Comparison of ENCODE assay signal across 8 mouse cellular contexts in the genomic region with DNA sequence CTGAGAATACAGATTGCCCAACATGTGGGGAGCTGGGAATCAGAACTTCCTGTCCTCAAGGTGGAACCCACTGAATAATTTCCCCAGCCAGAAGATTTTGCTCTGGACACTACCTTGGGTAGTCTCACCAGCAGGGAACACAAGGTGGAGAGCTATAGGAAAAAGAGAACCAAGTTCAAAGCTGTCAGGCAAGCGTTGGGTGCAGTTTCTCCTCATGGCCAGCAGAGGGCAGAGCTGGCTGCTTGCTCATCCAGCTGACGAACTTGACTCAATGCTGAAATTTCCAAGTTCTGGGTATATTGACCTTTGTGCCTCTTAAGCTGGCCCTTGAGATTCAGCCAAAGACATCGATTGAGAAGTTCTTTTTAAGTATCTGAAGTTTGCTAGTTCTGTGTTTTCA. TPM values are rescaled to one million over a fixed set of nuclear protein-coding genes. Genes with fewer than 3 reads are reported as not detected.
DNase-seq lines count a peak whose midpoint lies in the region; ATAC-seq and TF ChIP-seq lines count a peak whose summit lies in the region.
"Had no signal": no experiment of that assay in that cellular context is flagged by ENCODE, and none has a peak within 500 bp of the region (broad histone marks: within the 10 kb centered on the region; RNA-seq: fewer than 3 reads in every experiment).

No protein-coding gene starts in this region.

- no peak for TF ChIP-seq POLR2A in bone marrow, adult 2 months (IDR thresholded peaks at IDR 0.05; ENCODE audit: borderline replicate concordance, control insufficient read depth, low read depth, low read length)

- H3K27me3 ChIP-seq in G1E (ENCODE audit: insufficient read depth, low read length): no peaks in the 10 kb centered on the region
- H3K27me3 ChIP-seq in embryonic facial prominence, embryonic 14.5 days (replicated peaks; ENCODE audit: control insufficient read depth, insufficient read depth, low read length): peaks cover 13% of the 10 kb centered on the region

- no peak overlapping the region for H3K4me2 ChIP-seq in embryonic facial prominence, embryonic 14.5 days (ENCODE audit: low read depth, low read length)

- 5% methylated on average over 3 of the region's 3 CpGs for WGBS in bone marrow, adult 2 months
- WGBS in embryonic facial prominence, embryonic 14.5 days: 7% methylated on average over 3 of the region's 3 CpGs

- DNase-seq in left cerebral cortex, adult 18-20 months (ENCODE audit: low spot score in 2 of 2): peak; percentile 66 to 73
- no peak for DNase-seq in left cerebral cortex, adult 11 months (ENCODE audit: low spot score)
- no peak for DNase-seq in G1E (ENCODE audit: low spot score)
- peak; percentile 54 for DNase-seq in embryonic facial prominence, embryonic 14.5 days (ENCODE audit: low spot score)
- peak; percentile 50 to 62 for DNase-seq in left cerebral cortex, postnatal 36 days (ENCODE audit: low spot score in 2 of 2)
- peak; percentile 70 to 75 for DNase-seq in right cerebral cortex, adult 2 months (ENCODE audit: low spot score in 2 of 2)

- TF ChIP-seq CTCF in G1E (IDR thresholded peaks at IDR 0.05; ENCODE audit: low read depth, low read length): peak; percentile 24; the same call in 1 of the 2 replicates
- peak; percentile 85 for TF ChIP-seq CTCF in bone marrow, adult 2 months (IDR thresholded peaks at IDR 0.05; ENCODE audit: control insufficient read depth, insufficient read depth, low read length)

- no peaks in the 10 kb centered on the region for H3K4me1 ChIP-seq in G1E (ENCODE audit: insufficient read depth, low read depth, low read length)
- H3K4me1 ChIP-seq in bone marrow, adult 2 months (ENCODE audit: control insufficient read depth, insufficient read depth, low read length): no peaks in the 10 kb centered on the region
- H3K4me1 ChIP-seq in embryonic facial prominence, embryonic 14.5 days (ENCODE audit: control insufficient read depth, insufficient read depth, low read length): 0 out of 2 replicates have a peak, but pooled peaks cover 3% of the 10 kb centered on the region

- H3K27ac ChIP-seq in bone marrow, adult 2 months (ENCODE audit: control insufficient read depth, insufficient read depth, low read depth, low read length, poor library complexity): no peak overlapping the region
- no peak overlapping the region for H3K27ac ChIP-seq in embryonic facial prominence, embryonic 14.5 days (replicated peaks; ENCODE audit: low read depth, low read length)

- no peaks in the 10 kb centered on the region for H3K36me3 ChIP-seq in G1E (replicated peaks)
- H3K36me3 ChIP-seq in embryonic facial prominence, embryonic 14.5 days (ENCODE audit: control insufficient read depth, insufficient read depth, low read length): no peaks in the 10 kb centered on the region

- intact Hi-C loops in left cerebral cortex, postnatal 36 days (cut with DNase I): loop anchor here (1.0 to 2.0 kb wide), 2 partner anchors 127 to 201 kb away; no protein-coding TSS in a partner anchor

- no peak overlapping the region for H3K4me3 ChIP-seq in G1E (ENCODE audit: low read depth, low read length)
- H3K4me3 ChIP-seq in bone marrow, adult 2 months (replicated peaks; ENCODE audit: control insufficient read depth, low read depth, low read length): no peak overlapping the region
- H3K4me3 ChIP-seq in embryonic facial prominence, embryonic 14.5 days (ENCODE audit: low read depth, low read length): no peak overlapping the region
- H3K4me3 ChIP-seq: myocyte had no signal

- ATAC-seq in G1E (ENCODE audit: extremely low read depth, insufficient number of reproducible peaks, low FRiP score, poor library complexity, severe bottlenecking): no peak
- ATAC-seq in embryonic facial prominence, embryonic 14.5 days (ENCODE audit: low read depth): 0 out of 2 replicates have a peak, but pooled peaks have one; percentile 41

- peaks cover 78% of the 10 kb centered on the region for H3K9me3 ChIP-seq in G1E (replicated peaks)
- no peaks in the 10 kb centered on the region for H3K9me3 ChIP-seq in embryonic facial prominence, embryonic 14.5 days (ENCODE audit: control insufficient read depth, low read length)

- no peak overlapping the region for H3K9ac ChIP-seq in embryonic facial prominence, embryonic 14.5 days (ENCODE audit: low read depth, low read length)

RNA-seq across cellular contexts. Expression of gene Phactr3, which starts 18.7 kb away (rescaled TPM):
- total RNA-seq in left cerebral cortex, adult 18-20 months (2021): 100 to 1,000 TPM; 143 to 145 TPM
- not detected in 2 replicates for total RNA-seq in G1E (2014; fragmentation: Nextera tagmentation)
- total RNA-seq in G1E (2017): 0.05 TPM in 1 of 2 replicates, not detected in the other
- polyA plus RNA-seq in G1E (2012): not detected in 2 replicates
- polyA plus RNA-seq in bone marrow, adult 2 months (2011; ENCODE audit: insufficient read depth, insufficient read length, low replicate concordance, missing spikeins): not detected in 2 replicates
- polyA plus RNA-seq in embryonic facial prominence, embryonic 14.5 days (2014; fragmentation: Nextera tagmentation; extraction: Ambion mirVana): 1.8 and 2.1 TPM in 2 replicates
- total RNA-seq in left cerebral cortex, postnatal 36 days (2021): 100 to 1,000 TPM; 163 to 164 TPM
- polyA plus RNA-seq: myocyte had no signal

RNA-seq across cellular contexts. Expression of gene Zfp931, which starts 59.2 kb away (rescaled TPM):
- total RNA-seq in left cerebral cortex, adult 18-20 months (2021): 10 to 100 TPM; 24.6 to 28.5 TPM
- 2.7 and 3.2 TPM in 2 replicates for total RNA-seq in G1E (2014; fragmentation: Nextera tagmentation)
- total RNA-seq in G1E (2017): 3.4 and 3.8 TPM in 2 replicates
- 0.05 and 0.07 TPM in 2 replicates for polyA plus RNA-seq in G1E (2012)
- 1.6 TPM in 1 of 2 replicates, not detected in the other for polyA plus RNA-seq in bone marrow, adult 2 months (2011; ENCODE audit: insufficient read depth, insufficient read length, low replicate concordance, missing spikeins)
- 17.1 and 19.0 TPM in 2 replicates for polyA plus RNA-seq in embryonic facial prominence, embryonic 14.5 days (2014; fragmentation: Nextera tagmentation; extraction: Ambion mirVana)
- total RNA-seq in left cerebral cortex, postnatal 36 days (2021): 10 to 100 TPM; 18.6 to 24.1 TPM

Comparison
In these comparisons a context has a peak if more than half of its experiments do, and no peak if none do; other contexts are left out.
1. DNase-seq: peak in left cerebral cortex, adult 18-20 months (2 of 2), embryonic facial prominence, embryonic 14.5 days (single experiment), left cerebral cortex, postnatal 36 days (2 of 2) and right cerebral cortex, adult 2 months (2 of 2); none in left cerebral cortex, adult 11 months (single experiment) and G1E (single experiment).
2. RNA of gene Phactr3, which starts 18.7 kb away (total RNA-seq): 163 to 164 TPM in left cerebral cortex, postnatal 36 days and 143 to 145 TPM in left cerebral cortex, adult 18-20 months; 0.05 TPM in G1E; every median in the first group is over 100 times any median in the second.
3. RNA of gene Zfp931, which starts 59.2 kb away (total RNA-seq): 24.6 to 28.5 TPM in left cerebral cortex, adult 18-20 months and 18.6 to 24.1 TPM in left cerebral cortex, postnatal 36 days; 2.7 to 3.8 TPM in G1E; every median in the first group is over 4 times any median in the second.